Mouse (Mus musculus) right cerebral cortex, postnatal 4 days (tissue): Measurements from ENCODE around the gene Ctdspl.

Experiments used
- DNase-seq: peaks from one replicate; pipeline ENCODE4 v3.0.0-alpha.2; 2022

Ctdspl gene

GRCm38 (mm10) chr9:118926111-118926650 is at the start of gene Ctdspl:
Gene Ctdspl (plus strand): TSS chr9:118926453.
- DNase-seq, result peak; percentile 67

GRCm38 (mm10) chr9:118876902-118877301 is 49.4 kb upstream of the Ctdspl start:
- DNase-seq, result no peak

- no peak for DNase-seq
Measured at GRCm38 (mm10) chr9:118877365-118878008, 48.8 kb upstream of the Ctdspl start.

GRCm38 (mm10) chr9:118878596-118878995 is 47.7 kb upstream of the Ctdspl start:
- DNase-seq, result no peak

- DNase-seq, result no peak
Measured at GRCm38 (mm10) chr9:118881281-118881945, 44.8 kb upstream of the Ctdspl start.

- DNase-seq, result no peak
Measured at GRCm38 (mm10) chr9:118881946-118882284, 44.3 kb upstream of the Ctdspl start.

GRCm38 (mm10) chr9:118883150-118883549 is 43.1 kb upstream of the Ctdspl start:
- no peak for DNase-seq

- no peak for DNase-seq
Measured at GRCm38 (mm10) chr9:118885785-118886184, 40.5 kb upstream of the Ctdspl start.

- DNase-seq, result no peak
Measured at GRCm38 (mm10) chr9:118887201-118887600, 39.1 kb upstream of the Ctdspl start.

GRCm38 (mm10) chr9:118887734-118888133 is 38.5 kb upstream of the Ctdspl start:
- DNase-seq, result no peak

- no peak for DNase-seq
Measured at GRCm38 (mm10) chr9:118890149-118890548, 36.1 kb upstream of the Ctdspl start.

GRCm38 (mm10) chr9:118890645-118891044 is 35.6 kb upstream of the Ctdspl start:
- no peak for DNase-seq

GRCm38 (mm10) chr9:118891068-118891467 is 35.2 kb upstream of the Ctdspl start:
- no peak for DNase-seq

- DNase-seq, result no peak
Measured at GRCm38 (mm10) chr9:118891593-118891992, 34.7 kb upstream of the Ctdspl start.

- no peak for DNase-seq
Measured at GRCm38 (mm10) chr9:118895101-118895500, 31.2 kb upstream of the Ctdspl start.

- DNase-seq, result no peak
Measured at GRCm38 (mm10) chr9:118900677-118901076, 25.6 kb upstream of the Ctdspl start.

GRCm38 (mm10) chr9:118901917-118902316 is 24.3 kb upstream of the Ctdspl start:
- no peak for DNase-seq

GRCm38 (mm10) chr9:118907934-118908620 is 18.2 kb upstream of the Ctdspl start:
- peak; percentile 79 for DNase-seq

GRCm38 (mm10) chr9:118913048-118913447 is 13.2 kb upstream of the Ctdspl start:
- no peak for DNase-seq

- no peak for DNase-seq
Measured at GRCm38 (mm10) chr9:118913613-118914012, 12.6 kb upstream of the Ctdspl start.

- no peak for DNase-seq
Measured at GRCm38 (mm10) chr9:118914589-118914988, 11.7 kb upstream of the Ctdspl start.

GRCm38 (mm10) chr9:118915290-118915689 is 11.0 kb upstream of the Ctdspl start:
- peak; percentile 39 for DNase-seq

GRCm38 (mm10) chr9:118919672-118920186 is 6.5 kb upstream of the Ctdspl start:
- peak; percentile 48 for DNase-seq
